Mouse (Mus musculus): ENCODE measurements around the gene Ctnnbip1. TPM values are rescaled to one million over a fixed set of nuclear protein-coding genes. Genes with fewer than 3 reads are reported as not detected.
A peak's percentile ranks its signal among the peaks of the same experiment; 100 is the strongest.
"Not testable (repeated sequence)": the region's sequence is repeated elsewhere in the genome, so short reads cannot be mapped to it uniquely, and the experiment has no call there.

Ctnnbip1 gene
- polyA plus RNA-seq, 1 experiment = 27.2 TPM

GRCm38 (mm10) chr4:149606766-149607358 is 88.8 kb downstream of the Ctnnbip1 start:
- Histone ChIP-seq H3K27me3 (ENCODE audit: control insufficient read depth, insufficient read depth, low read length) (no peaks in the 10 kb centered on the region), H3K36me3 (ENCODE audit: control insufficient read depth, insufficient read depth, low read length) (no peaks in the 10 kb centered on the region), H3K27ac (ENCODE audit: insufficient read depth, low read depth, low read length) (no peak overlapping the region), H3K4me1 (ENCODE audit: control insufficient read depth, insufficient read depth, insufficient read length, low read length) (peaks cover 3% of the 10 kb centered on the region; the same call in 1 of the 2 replicates), H3K4me3 (ENCODE audit: low read depth, low read length) (no peak overlapping the region)
- 42% methylated on average over 15 of the region's 15 CpGs for WGBS
- no peak for TF ChIP-seq CTCF (IDR thresholded peaks at IDR 0.05; ENCODE audit: extremely low read depth, insufficient read length, insufficient replicate concordance, low read depth, low read length)
- TF ChIP-seq POLR2A (IDR thresholded peaks at IDR 0.05; ENCODE audit: low read depth, low read length) = no peak

GRCm38 (mm10) chr4:149607591-149608308 is 89.7 kb downstream of the Ctnnbip1 start:
- Histone ChIP-seq H3K27ac (ENCODE audit: insufficient read depth, low read depth, low read length) (no peak overlapping the region), H3K27me3 (ENCODE audit: control insufficient read depth, insufficient read depth, low read length) (no peaks in the 10 kb centered on the region)
- 76% methylated on average over 20 of the region's 20 CpGs for WGBS

DNA sequence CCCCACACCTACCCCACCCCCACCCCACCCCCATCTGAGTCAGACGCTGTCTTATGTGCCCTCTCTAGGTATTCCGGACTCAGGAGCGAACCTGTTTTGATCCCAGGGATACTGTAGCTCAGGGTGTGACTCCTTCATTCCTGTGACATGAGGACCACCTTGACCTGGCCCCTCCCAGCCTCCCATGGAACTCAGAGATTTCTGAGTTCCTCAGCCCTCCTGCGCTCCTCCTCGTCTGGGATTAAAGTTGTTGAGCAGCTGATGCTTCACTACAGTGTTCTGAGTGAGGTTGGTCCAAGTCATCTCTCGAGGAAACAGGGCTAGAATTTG is 90.2 kb downstream of the Ctnnbip1 start:
- H3K4me1 ChIP-seq (ENCODE audit: control insufficient read depth, insufficient read depth, insufficient read length, low read length) = peaks cover 3% of the 10 kb centered on the region; the same call in 1 of the 2 replicates
- no peak overlapping the region for H3K27ac ChIP-seq (ENCODE audit: insufficient read depth, low read depth, low read length)
- WGBS = 92% methylated on average over 6 of the region's 6 CpGs
- no peak for TF ChIP-seq POLR2A (IDR thresholded peaks at IDR 0.05; ENCODE audit: low read depth, low read length)
- TF ChIP-seq CTCF (IDR thresholded peaks at IDR 0.05; ENCODE audit: extremely low read depth, insufficient read length, insufficient replicate concordance, low read depth, low read length) = no peak
- no peaks in the 10 kb centered on the region for H3K27me3 ChIP-seq (ENCODE audit: control insufficient read depth, insufficient read depth, low read length)
- H3K4me3 ChIP-seq (ENCODE audit: low read depth, low read length) = no peak overlapping the region
- H3K36me3 ChIP-seq (ENCODE audit: control insufficient read depth, insufficient read depth, low read length) = no peaks in the 10 kb centered on the region

More at GRCm38 (mm10) chr4:149607591-149608308, 89.7 kb downstream of the Ctnnbip1 start:
- no peak overlapping the region for H3K4me3 ChIP-seq (ENCODE audit: low read depth, low read length)
- no peak for TF ChIP-seq POLR2A (IDR thresholded peaks at IDR 0.05; ENCODE audit: low read depth, low read length)
- TF ChIP-seq CTCF (IDR thresholded peaks at IDR 0.05; ENCODE audit: extremely low read depth, insufficient read length, insufficient replicate concordance, low read depth, low read length) = no peak
- peaks cover 3% of the 10 kb centered on the region; the same call in 1 of the 2 replicates for H3K4me1 ChIP-seq (ENCODE audit: control insufficient read depth, insufficient read depth, insufficient read length, low read length)
- H3K36me3 ChIP-seq (ENCODE audit: control insufficient read depth, insufficient read depth, low read length) = no peaks in the 10 kb centered on the region

- H3K4me1 ChIP-seq (ENCODE audit: control insufficient read depth, insufficient read depth, insufficient read length, low read length) = peaks cover 3% of the 10 kb centered on the region; the same call in 1 of the 2 replicates
- H3K27me3 ChIP-seq (ENCODE audit: control insufficient read depth, insufficient read depth, low read length) = no peaks in the 10 kb centered on the region
- 74% methylated on average over 8 of the region's 8 CpGs for WGBS
- H3K4me3 ChIP-seq (ENCODE audit: low read depth, low read length) = no peak overlapping the region
- no peak for TF ChIP-seq CTCF (IDR thresholded peaks at IDR 0.05; ENCODE audit: extremely low read depth, insufficient read length, insufficient replicate concordance, low read depth, low read length)
- TF ChIP-seq POLR2A (IDR thresholded peaks at IDR 0.05; ENCODE audit: low read depth, low read length) = no peak
- no peak overlapping the region for H3K27ac ChIP-seq (ENCODE audit: insufficient read depth, low read depth, low read length)
- H3K36me3 ChIP-seq (ENCODE audit: control insufficient read depth, insufficient read depth, low read length) = 0 out of 2 replicates have a peak, but pooled peaks cover 2% of the 10 kb centered on the region
These were observed 91.4 kb downstream of the Ctnnbip1 start for GRCm38 (mm10) chr4:149609256-149610025.

GRCm38 (mm10) chr4:149611376-149612044 is 93.5 kb downstream of the Ctnnbip1 start:
- WGBS = 51% methylated on average over 10 of the region's 10 CpGs
- peaks cover 3% of the 10 kb centered on the region; the same call in 1 of the 2 replicates for H3K4me1 ChIP-seq (ENCODE audit: control insufficient read depth, insufficient read depth, insufficient read length, low read length)
- no peak overlapping the region for H3K4me3 ChIP-seq (ENCODE audit: low read depth, low read length)
- no peak overlapping the region for H3K27ac ChIP-seq (ENCODE audit: insufficient read depth, low read depth, low read length)
- peaks cover 13% of the 10 kb centered on the region for H3K36me3 ChIP-seq (ENCODE audit: control insufficient read depth, insufficient read depth, low read length)
- H3K27me3 ChIP-seq (ENCODE audit: control insufficient read depth, insufficient read depth, low read length) = no peaks in the 10 kb centered on the region
- TF ChIP-seq POLR2A (IDR thresholded peaks at IDR 0.05; ENCODE audit: low read depth, low read length) (no peak), CTCF (IDR thresholded peaks at IDR 0.05; ENCODE audit: extremely low read depth, insufficient read length, insufficient replicate concordance, low read depth, low read length) (peak; percentile 86; the same call in 1 of the 2 replicates)

DNA sequence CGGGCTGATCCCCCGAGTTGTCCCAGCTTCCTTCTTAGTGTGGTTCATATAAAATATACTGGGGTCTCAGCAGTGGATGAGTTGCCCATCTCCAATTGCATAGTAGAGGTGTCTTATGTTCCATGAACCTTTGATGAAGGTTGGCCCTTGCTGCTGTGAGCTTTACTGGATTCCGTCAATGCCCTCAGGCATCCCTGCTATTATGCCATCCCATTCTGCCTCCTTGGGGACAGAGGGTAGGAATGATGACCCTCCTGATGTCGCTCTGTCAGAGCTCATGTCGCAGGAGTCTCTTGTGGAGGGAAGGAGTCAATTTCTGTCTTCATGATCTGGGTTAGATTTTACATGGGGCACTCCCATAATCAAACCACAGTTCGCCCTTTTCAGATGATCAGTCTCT is 95.5 kb downstream of the Ctnnbip1 start:
- H3K27me3 ChIP-seq (ENCODE audit: control insufficient read depth, insufficient read depth, low read length); H3K4me1 ChIP-seq (ENCODE audit: control insufficient read depth, insufficient read depth, insufficient read length, low read length); H3K27ac ChIP-seq (ENCODE audit: insufficient read depth, low read depth, low read length); H3K4me3 ChIP-seq (ENCODE audit: low read depth, low read length): not testable (repeated sequence)
- H3K36me3 ChIP-seq (ENCODE audit: control insufficient read depth, insufficient read depth, low read length) = peaks cover 13% of the 10 kb centered on the region
- 79% methylated on average over 6 of the region's 6 CpGs for WGBS

Measured in small intestine, adult 2 months (tissue).